Comparison of ENCODE assay signal across 10 mouse cellular contexts in the genomic region with DNA sequence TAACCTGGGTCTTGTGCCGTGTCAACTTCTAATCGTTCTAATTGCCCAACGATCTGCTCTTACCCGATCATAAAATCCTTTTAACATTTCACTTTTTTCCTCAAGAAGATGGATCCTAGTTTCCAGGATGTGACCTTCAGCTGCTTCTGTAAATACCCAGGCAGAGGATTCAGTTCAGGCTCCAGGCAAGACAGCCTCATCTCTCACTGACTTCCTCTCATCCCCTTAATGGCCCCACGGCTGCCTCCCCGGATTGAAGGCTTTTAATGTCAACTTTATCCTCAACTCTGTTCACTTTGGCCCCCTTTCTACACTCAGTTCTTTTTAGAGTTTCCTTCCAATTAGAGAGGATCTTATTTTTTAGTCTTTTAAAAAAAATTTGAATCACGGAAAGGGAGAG.
DNase-seq lines count a peak whose midpoint lies in the region; ATAC-seq lines count a peak whose summit lies in the region.
"Had no signal": no experiment of that assay in that cellular context is flagged by ENCODE, and none has a peak within 500 bp of the region (broad histone marks: within the 10 kb centered on the region; RNA-seq: fewer than 3 reads in every experiment).

No protein-coding gene starts in this region.

- 61% methylated on average over 7 of the region's 7 CpGs for WGBS in hindbrain, embryonic 13.5 days
- WGBS in hindbrain, embryonic 11.5 days, result 69% methylated on average over 7 of the region's 7 CpGs
- WGBS in neural tube, embryonic 11.5 days, result 31% methylated on average over 7 of the region's 7 CpGs
- 13% methylated on average over 7 of the region's 7 CpGs for WGBS in limb, embryonic 12.5 days
- WGBS in stomach, embryonic 16.5 days, result 26% methylated on average over 7 of the region's 7 CpGs

- DNase-seq in hindbrain, embryonic 11.5 days (ENCODE audit: low spot score), result no peak
- DNase-seq in neural tube, embryonic 11.5 days (ENCODE audit: low spot score), result no peak
- no peak for DNase-seq in neural tube, embryonic 10.5 days (ENCODE audit: extremely low spot score, low spot score)
- DNase-seq: lung, adult 2 months had no signal

- peaks cover 11% of the 10 kb centered on the region for H3K4me1 ChIP-seq in hindbrain, embryonic 13.5 days (replicated peaks)
- no peaks in the 10 kb centered on the region for H3K4me1 ChIP-seq in hindbrain, embryonic 11.5 days (replicated peaks; ENCODE audit: control insufficient read depth, insufficient read depth, low read length)
- H3K4me1 ChIP-seq in neural tube, embryonic 11.5 days (ENCODE audit: control insufficient read depth, insufficient read depth, low read length), result peaks cover 3% of the 10 kb centered on the region; the same call in 1 of the 2 replicates
- H3K4me1 ChIP-seq in limb, embryonic 12.5 days (replicated peaks), result peaks cover 16% of the 10 kb centered on the region
- peaks cover 7% of the 10 kb centered on the region; the same call in 1 of the 2 replicates for H3K4me1 ChIP-seq in stomach, embryonic 16.5 days (ENCODE audit: control insufficient read depth, insufficient read depth, low read length)

- no peak overlapping the region for H3K4me2 ChIP-seq in hindbrain, embryonic 13.5 days
- H3K4me2 ChIP-seq in hindbrain, embryonic 11.5 days (replicated peaks; ENCODE audit: low read depth, low read length), result no peak overlapping the region
- H3K4me2 ChIP-seq in neural tube, embryonic 11.5 days (ENCODE audit: low read depth), result peak overlapping the region; percentile 20; the same call in 1 of the 2 replicates
- H3K4me2 ChIP-seq in limb, embryonic 12.5 days, result peak overlapping the region; percentile 32; the same call in 1 of the 2 replicates
- H3K4me2 ChIP-seq in stomach, embryonic 16.5 days (ENCODE audit: low read depth, low read length), result peak overlapping the region; percentile 29

- H3K9ac ChIP-seq in hindbrain, embryonic 13.5 days, result no peak overlapping the region
- H3K9ac ChIP-seq in hindbrain, embryonic 11.5 days (ENCODE audit: low read depth, low read length), result no peak overlapping the region
- no peak overlapping the region for H3K9ac ChIP-seq in neural tube, embryonic 11.5 days (ENCODE audit: low read length)
- H3K9ac ChIP-seq in limb, embryonic 12.5 days (replicated peaks), result no peak overlapping the region
- no peak overlapping the region for H3K9ac ChIP-seq in stomach, embryonic 16.5 days (ENCODE audit: low read length)

- no peak overlapping the region for H3K4me3 ChIP-seq in hindbrain, embryonic 13.5 days
- no peak overlapping the region for H3K4me3 ChIP-seq in hindbrain, embryonic 11.5 days (ENCODE audit: low read depth, low read length)
- H3K4me3 ChIP-seq in neural tube, embryonic 11.5 days (ENCODE audit: low read depth, low read length), result no peak overlapping the region
- no peak overlapping the region for H3K4me3 ChIP-seq in limb, embryonic 12.5 days (replicated peaks)
- no peak overlapping the region for H3K4me3 ChIP-seq in stomach, embryonic 16.5 days (replicated peaks; ENCODE audit: low read length)
- H3K4me3 ChIP-seq: left cerebral cortex, adult 2 months had no signal

- peak overlapping the region; percentile 19; the same call in 1 of the 2 replicates for H3K27ac ChIP-seq in hindbrain, embryonic 13.5 days
- no peak overlapping the region for H3K27ac ChIP-seq in hindbrain, embryonic 11.5 days (ENCODE audit: low read depth, low read length)
- no peak overlapping the region for H3K27ac ChIP-seq in neural tube, embryonic 11.5 days (ENCODE audit: low read depth, low read length)
- no peak overlapping the region for H3K27ac ChIP-seq in limb, embryonic 12.5 days
- H3K27ac ChIP-seq in stomach, embryonic 16.5 days (ENCODE audit: low read length), result no peak overlapping the region
- H3K27ac ChIP-seq: left cerebral cortex, adult 2 months had no signal

- H3K9me3 ChIP-seq in hindbrain, embryonic 13.5 days, result no peaks in the 10 kb centered on the region
- no peaks in the 10 kb centered on the region for H3K9me3 ChIP-seq in hindbrain, embryonic 11.5 days (ENCODE audit: control insufficient read depth, low read length)
- no peaks in the 10 kb centered on the region for H3K9me3 ChIP-seq in neural tube, embryonic 11.5 days (ENCODE audit: control insufficient read depth, low read length)
- no peaks in the 10 kb centered on the region for H3K9me3 ChIP-seq in limb, embryonic 12.5 days
- H3K9me3 ChIP-seq in stomach, embryonic 16.5 days (replicated peaks; ENCODE audit: control insufficient read depth, low read length), result no peaks in the 10 kb centered on the region

- H3K27me3 ChIP-seq in hindbrain, embryonic 13.5 days, result no peaks in the 10 kb centered on the region
- no peaks in the 10 kb centered on the region for H3K27me3 ChIP-seq in hindbrain, embryonic 11.5 days (ENCODE audit: control insufficient read depth, insufficient read depth, low read length)
- H3K27me3 ChIP-seq in neural tube, embryonic 11.5 days (ENCODE audit: control insufficient read depth, insufficient read depth, low read length), result no peaks in the 10 kb centered on the region
- no peaks in the 10 kb centered on the region for H3K27me3 ChIP-seq in limb, embryonic 12.5 days
- no peaks in the 10 kb centered on the region for H3K27me3 ChIP-seq in stomach, embryonic 16.5 days (ENCODE audit: control insufficient read depth, insufficient read depth, low read length)

- no peaks in the 10 kb centered on the region for H3K36me3 ChIP-seq in hindbrain, embryonic 13.5 days
- no peaks in the 10 kb centered on the region for H3K36me3 ChIP-seq in hindbrain, embryonic 11.5 days (ENCODE audit: control insufficient read depth, insufficient read depth, low read length)
- no peaks in the 10 kb centered on the region for H3K36me3 ChIP-seq in neural tube, embryonic 11.5 days (ENCODE audit: control insufficient read depth, insufficient read depth, low read length)
- no peaks in the 10 kb centered on the region for H3K36me3 ChIP-seq in limb, embryonic 12.5 days
- no peaks in the 10 kb centered on the region for H3K36me3 ChIP-seq in stomach, embryonic 16.5 days (ENCODE audit: control insufficient read depth, insufficient read depth, low read length)
- H3K36me3 ChIP-seq: G1E had no signal

- ATAC-seq in hindbrain, embryonic 13.5 days (ENCODE audit: low FRiP score), result no peak
- no peak for ATAC-seq in hindbrain, embryonic 11.5 days (ENCODE audit: low FRiP score)
- ATAC-seq in neural tube, embryonic 11.5 days (ENCODE audit: insufficient read depth, low FRiP score, low TSS enrichment), result no peak
- ATAC-seq in limb, embryonic 12.5 days (ENCODE audit: insufficient number of reproducible peaks, insufficient read depth, low FRiP score, low TSS enrichment, low read depth), result no peak
- no peak for ATAC-seq in stomach, embryonic 16.5 days (ENCODE audit: insufficient read depth, low FRiP score)
- no peak for ATAC-seq in inflammation-experienced regulatory T-cells, adult 6 months

Comparison
In these comparisons a context has a peak if more than half of its experiments do, and no peak if none do; other contexts are left out.
1. H3K4me2 ChIP-seq: peak in neural tube, embryonic 11.5 days (single experiment), limb, embryonic 12.5 days (single experiment) and stomach, embryonic 16.5 days (single experiment); none in hindbrain, embryonic 13.5 days (single experiment) and hindbrain, embryonic 11.5 days (single experiment).